Mouse (Mus musculus) midbrain, embryonic 16.5 days (tissue): ENCODE data around the gene Ccdc7a. TPM values are rescaled to one million over a fixed set of nuclear protein-coding genes. Genes with fewer than 3 reads are reported as not detected.
"Not testable (repeated sequence)": the region's sequence is repeated elsewhere in the genome, so short reads cannot be mapped to it uniquely, and the experiment has no call there.

Experiments
- ATAC-seq: fragments of 200-750 bp; cut with Nextera tagmentation; 2 replicates; pipeline ENCODE4 v1.8.0; 2017; ENCODE audit warnings: moderate TSS enrichment
- H3K27ac ChIP-seq: fragments of 300-500 bp; sonication (generic); 2 replicates; pipeline ENCODE4 v1.5.1; 2014; ENCODE audit warnings: mild to moderate bottlenecking, low read length, mixed read lengths
- H3K27me3 ChIP-seq: fragments of 300-500 bp; sonication (generic); 2 replicates; pipeline ENCODE4 v1.6.1; 2014; ENCODE audit warnings: low read depth, low read length, mixed read lengths; ENCODE audit not compliant: control insufficient read depth, insufficient read depth
- H3K36me3 ChIP-seq: fragments of 300-500 bp; sonication (generic); 2 replicates; pipeline ENCODE4 v1.6.1; 2014; ENCODE audit warnings: mild to moderate bottlenecking, low read length, moderate library complexity, mixed read lengths; ENCODE audit not compliant: control insufficient read depth, insufficient read depth
- H3K4me1 ChIP-seq: fragments of 300-500 bp; sonication (generic); 2 replicates; pipeline ENCODE4 v1.6.1; 2014; ENCODE audit warnings: mild to moderate bottlenecking, low read length, mixed read lengths; ENCODE audit not compliant: control insufficient read depth, insufficient read depth
- H3K4me2 ChIP-seq: fragments of 300-500 bp; sonication (generic); 2 replicates; pipeline ENCODE4 v1.6.1; 2014; ENCODE audit warnings: mild to moderate bottlenecking, low read length, mixed read lengths
- H3K4me3 ChIP-seq: fragments of 300-500 bp; sonication (generic); 2 replicates; pipeline ENCODE4 v1.5.1; 2014; ENCODE audit warnings: low read depth, mild to moderate bottlenecking, low read length, moderate library complexity, mixed read lengths
- H3K9ac ChIP-seq: fragments of 300-500 bp; sonication (generic); 2 replicates; pipeline ENCODE4 v1.6.1; 2014; ENCODE audit warnings: low read depth, low read length, mixed read lengths
- H3K9me3 ChIP-seq: fragments of 300-500 bp; sonication (generic); replicated peaks from 2 replicates; pipeline ENCODE4 v1.6.1; 2014; ENCODE audit warnings: mild to moderate bottlenecking, low read length, mixed read lengths; ENCODE audit not compliant: control insufficient read depth, poor library complexity, severe bottlenecking
- WGBS: fragments of 180-500 bp; shearing (Covaris S2); extraction: QIAGEN DNeasy Blood & Tissue Kit; methylation state at CpG from one replicate; pipeline ENCODE4 v1.1.7; 2014; 5-methylcytosine and 5-hydroxymethylcytosine counted together
- polyA plus RNA-seq: library from polyadenylated mRNA; unstranded; fragments of >200 nt; fragmentation: Nextera tagmentation; extraction: Ambion mirVana; gene quantifications from 2 replicates; pipeline ENCODE4 v1.2.1, GENCODE M21; 2015

Ccdc7a gene
- polyA plus RNA-seq = not detected in 2 replicates

GRCm38 (mm10) chr8:129065417-129065816 is at the start of gene Ccdc7a:
Ccdc7a (minus strand) TSS chr8:129065517.
- not testable (repeated sequence) for H3K36me3 ChIP-seq, H3K4me3 ChIP-seq, H3K27ac ChIP-seq, H3K4me1 ChIP-seq, H3K4me2 ChIP-seq, ATAC-seq, H3K9ac ChIP-seq, H3K27me3 ChIP-seq, H3K9me3 ChIP-seq
- 94% methylated on average over 2 of the region's 11 CpGs for WGBS

GRCm38 (mm10) chr8:129066834-129067233 is 1.5 kb upstream of the Ccdc7a start, which contains the start of gene Ccdc7b:
Ccdc7b (plus strand) TSS chr8:129067134.
- H3K27me3 ChIP-seq, H3K4me1 ChIP-seq, H3K4me2 ChIP-seq, ATAC-seq, H3K9ac ChIP-seq, H3K27ac ChIP-seq, H3K9me3 ChIP-seq, H3K4me3 ChIP-seq, H3K36me3 ChIP-seq: not testable (repeated sequence)
- 80% methylated on average over 1 of the region's 10 CpGs for WGBS

GRCm38 (mm10) chr8:128991389-128991788 is 73.9 kb downstream of the Ccdc7a start:
- Histone ChIP-seq H3K27me3 (no peaks in the 10 kb centered on the region), H3K36me3 (no peaks in the 10 kb centered on the region), H3K4me3 (no peak overlapping the region), H3K9me3 (no peaks in the 10 kb centered on the region), H3K4me2 (no peak overlapping the region), H3K9ac (no peak overlapping the region), H3K27ac (no peak overlapping the region), H3K4me1 (no peaks in the 10 kb centered on the region)
- ATAC-seq = no peak
- WGBS = 94% methylated on average over 1 of the region's 1 CpGs

GRCm38 (mm10) chr8:128948941-128949340 is 116.4 kb downstream of the Ccdc7a start:
- not testable (repeated sequence) for H3K4me1 ChIP-seq, H3K27ac ChIP-seq, H3K27me3 ChIP-seq, H3K4me3 ChIP-seq, H3K36me3 ChIP-seq, H3K9ac ChIP-seq, H3K4me2 ChIP-seq, ATAC-seq, H3K9me3 ChIP-seq
- 85% methylated on average over 11 of the region's 11 CpGs for WGBS

GRCm38 (mm10) chr8:128941022-128941641 is 124.2 kb downstream of the Ccdc7a start:
- 0 out of 2 replicates have a peak, but pooled peaks have one; percentile 17 for ATAC-seq
- not testable (repeated sequence) for H3K9ac ChIP-seq, H3K27ac ChIP-seq, H3K4me1 ChIP-seq, H3K27me3 ChIP-seq, H3K4me3 ChIP-seq, H3K4me2 ChIP-seq, H3K9me3 ChIP-seq, H3K36me3 ChIP-seq
- WGBS = 0% methylated on average over 6 of the region's 6 CpGs

- Histone ChIP-seq H3K36me3 (no peaks in the 10 kb centered on the region), H3K27ac (no peak overlapping the region), H3K27me3 (no peaks in the 10 kb centered on the region), H3K4me1 (no peaks in the 10 kb centered on the region), H3K9ac (no peak overlapping the region), H3K4me3 (no peak overlapping the region), H3K9me3 (no peaks in the 10 kb centered on the region), H3K4me2 (no peak overlapping the region)
- WGBS = 64% methylated on average over 4 of the region's 4 CpGs
- no peak for ATAC-seq
Measured at GRCm38 (mm10) chr8:128933446-128933845, 131.9 kb downstream of the Ccdc7a start.

- Histone ChIP-seq H3K9ac (no peak overlapping the region), H3K27ac (no peak overlapping the region), H3K4me1 (no peaks in the 10 kb centered on the region), H3K4me2 (no peak overlapping the region), H3K9me3 (no peaks in the 10 kb centered on the region), H3K27me3 (no peaks in the 10 kb centered on the region), H3K4me3 (no peak overlapping the region), H3K36me3 (no peaks in the 10 kb centered on the region)
- WGBS = 53% methylated on average over 3 of the region's 3 CpGs
- ATAC-seq = no peak
Measured at GRCm38 (mm10) chr8:128882719-128883118, 182.6 kb downstream of the Ccdc7a start.

- Histone ChIP-seq H3K9me3 (no peaks in the 10 kb centered on the region), H3K9ac (no peak overlapping the region), H3K4me1 (no peaks in the 10 kb centered on the region), H3K27me3 (no peaks in the 10 kb centered on the region), H3K36me3 (no peaks in the 10 kb centered on the region), H3K4me3 (no peak overlapping the region), H3K4me2 (no peak overlapping the region), H3K27ac (no peak overlapping the region)
- ATAC-seq = no peak
- WGBS = 52% methylated on average over 5 of the region's 5 CpGs
Measured at GRCm38 (mm10) chr8:128843749-128844148, 221.6 kb downstream of the Ccdc7a start.

GRCm38 (mm10) chr8:128812521-128812920 is 252.8 kb downstream of the Ccdc7a start:
- Histone ChIP-seq H3K27ac (no peak overlapping the region), H3K27me3 (no peaks in the 10 kb centered on the region), H3K9ac (no peak overlapping the region), H3K9me3 (no peaks in the 10 kb centered on the region), H3K4me2 (no peak overlapping the region), H3K36me3 (no peaks in the 10 kb centered on the region), H3K4me1 (no peaks in the 10 kb centered on the region), H3K4me3 (no peak overlapping the region)
- no peak for ATAC-seq
- WGBS = 88% methylated on average over 4 of the region's 4 CpGs
